Mouse (Mus musculus) spleen, adult 2 months (tissue): ENCODE measurements around the gene Cyp2c37. TPM values are rescaled to one million over a fixed set of nuclear protein-coding genes. Genes with fewer than 3 reads are reported as not detected.
"Not testable (repeated sequence)": the region's sequence is repeated elsewhere in the genome, so short reads cannot be mapped to it uniquely, and the experiment has no call there.

ENCODE experiments used
- DNase-seq, 2 experiments: peaks; one replicate each; pipeline versions ENCODE4 v3.0.0 to v3.0.0-alpha.2; 2012 to 2021; ENCODE audit warnings: low spot score in 2 of 2, low read depth in 1 of 2
- H3K27ac ChIP-seq: fragments of 200-500 bp; 2 replicates; pipeline ENCODE4 v1.5.1; 2012; ENCODE audit warnings: low read length, inconsistent platforms; ENCODE audit not compliant: insufficient read depth
- H3K27me3 ChIP-seq: fragments of 200-500 bp; 2 replicates; pipeline ENCODE4 v1.6.1; 2012; ENCODE audit warnings: mild to moderate bottlenecking, moderate library complexity, low read length, inconsistent platforms; ENCODE audit not compliant: control insufficient read depth, insufficient read depth
- H3K36me3 ChIP-seq: fragments of 200-500 bp; 2 replicates; pipeline ENCODE4 v1.6.1; 2012; ENCODE audit warnings: mild to moderate bottlenecking, low read length, inconsistent platforms; ENCODE audit not compliant: control insufficient read depth, insufficient read depth
- H3K4me1 ChIP-seq: fragments of 200-500 bp; 2 replicates; pipeline ENCODE4 v1.6.1; 2011; ENCODE audit warnings: inconsistent platforms; ENCODE audit not compliant: control insufficient read depth, insufficient read depth, insufficient read length
- H3K4me3 ChIP-seq: fragments of 200-500 bp; 2 replicates; pipeline ENCODE4 v1.5.1; 2011; ENCODE audit warnings: mild to moderate bottlenecking, inconsistent platforms; ENCODE audit not compliant: insufficient read depth, insufficient read length; ENCODE audit errors: extremely low read depth
- CTCF ChIP-seq: fragments of 200-500 bp; IDR thresholded peaks from 2 replicates; pipeline ENCODE4 v1.5.1; 2011; ENCODE audit warnings: mild to moderate bottlenecking, inconsistent platforms; ENCODE audit not compliant: insufficient read depth, insufficient read length, insufficient replicate concordance; ENCODE audit errors: extremely low read depth
- POLR2A ChIP-seq: fragments of 200-500 bp; IDR thresholded peaks from 2 replicates; pipeline ENCODE4 v1.6.1; 2011; ENCODE audit warnings: low read depth, low read length, inconsistent platforms
- whole genome bisulfite sequencing: fragments of 180-500 bp; shearing (Covaris S2); methylation state at CpG from one replicate; pipeline ENCODE4 v1.1.7; 2018; 5-methylcytosine and 5-hydroxymethylcytosine counted together
- polyA plus RNA-seq: library from polyadenylated mRNA; depleted of rRNA; stranded (reverse); fragments of >200 nt; gene quantifications from 2 replicates; pipeline ENCODE4 v1.2.3, GENCODE M21; 2012; rRNA removed

Cyp2c37 gene
- polyA plus RNA-seq = 0.04 TPM in 1 of 2 replicates, not detected in the other

DNA sequence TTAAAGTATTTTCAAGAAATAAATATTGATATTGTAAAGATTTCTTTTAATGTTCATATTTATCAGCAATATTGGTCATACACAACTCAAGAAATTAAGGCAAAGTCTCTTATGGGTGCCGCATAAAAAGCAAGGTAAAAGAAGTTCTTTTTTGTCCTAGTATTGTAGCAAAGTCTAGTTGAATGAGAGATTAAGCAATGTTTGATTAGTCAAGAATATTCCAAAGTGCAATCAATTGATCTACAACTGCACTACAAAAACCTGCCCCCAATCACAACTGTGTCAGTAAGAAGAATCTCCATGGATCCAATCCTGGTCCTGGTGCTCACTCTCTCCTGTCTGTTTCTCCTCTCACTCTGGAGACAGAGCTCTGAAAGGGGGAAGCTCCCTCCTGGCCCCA is at the start of gene Cyp2c37:
Gene Cyp2c37 (plus strand): TSS at position 285 of the 400 bp plus-strand sequence.
- not testable (repeated sequence) for DNase-seq, H3K36me3 ChIP-seq, H3K27ac ChIP-seq, H3K4me1 ChIP-seq, H3K4me3 ChIP-seq, H3K27me3 ChIP-seq
- 94% methylated on average over 1 of the region's 1 CpGs for WGBS

DNA sequence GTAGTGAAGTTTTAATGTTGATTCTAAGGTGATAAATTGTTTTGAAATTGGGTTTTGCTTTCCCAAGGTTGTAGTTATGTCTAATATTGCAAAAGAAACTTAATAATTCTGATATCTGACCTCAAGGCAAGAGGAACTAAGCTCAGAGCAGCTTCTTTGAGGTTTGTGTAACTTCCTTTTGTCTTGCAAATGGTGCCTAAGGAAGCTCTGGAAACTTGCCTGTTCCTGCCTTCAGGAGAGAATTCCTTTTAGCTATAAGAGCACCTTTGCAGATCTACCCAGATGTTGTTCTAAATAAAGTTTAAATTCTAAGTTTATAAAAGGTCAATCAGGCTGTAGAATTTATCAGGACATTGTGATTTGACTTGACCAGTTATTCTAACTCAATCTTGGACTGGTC is 31.4 kb upstream of the Cyp2c37 start:
- H3K36me3 ChIP-seq, H3K4me1 ChIP-seq, DNase-seq, H3K27ac ChIP-seq, H3K4me3 ChIP-seq, H3K27me3 ChIP-seq: not testable (repeated sequence)

DNA sequence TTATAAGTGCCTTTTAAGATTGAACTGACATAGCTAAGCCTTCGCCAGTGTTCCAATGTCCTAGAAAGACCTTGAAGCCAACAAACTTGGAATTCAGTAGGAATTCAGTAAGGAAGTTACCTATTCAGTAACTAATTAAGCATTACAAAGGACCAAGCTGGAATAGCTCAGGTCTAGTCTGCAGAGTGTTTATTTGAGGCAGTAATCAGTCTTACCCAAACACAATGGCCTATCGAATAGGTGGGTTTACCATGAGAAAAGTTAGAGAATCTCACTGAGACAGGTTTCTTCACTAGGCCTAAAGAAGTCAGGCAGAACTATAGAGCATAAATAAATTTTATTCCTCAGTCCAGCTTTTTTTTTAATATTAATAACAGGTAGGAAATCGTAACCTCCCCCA is 21.1 kb upstream of the Cyp2c37 start:
- not testable (repeated sequence) for H3K27ac ChIP-seq, DNase-seq, H3K4me1 ChIP-seq, H3K27me3 ChIP-seq, H3K4me3 ChIP-seq, H3K36me3 ChIP-seq
- 82% methylated on average over 3 of the region's 3 CpGs for WGBS

- no peak for DNase-seq
- Histone ChIP-seq H3K4me3 (no peak overlapping the region), H3K36me3 (no peaks in the 10 kb centered on the region), H3K4me1 (no peaks in the 10 kb centered on the region), H3K27me3 (no peaks in the 10 kb centered on the region), H3K27ac (no peak overlapping the region)
- 68% methylated on average over 2 of the region's 2 CpGs for WGBS
- TF ChIP-seq POLR2A = no peak
- no peak for TF ChIP-seq CTCF
Observed at GRCm38 (mm10) chr19:39989471-39989870, 2.8 kb upstream of the Cyp2c37 start.

Other genes starting within 250 kb of the Cyp2c37 start
- not detected in 2 replicates for gene Cyp2c40, start 179.6 kb upstream of the Cyp2c37 start, polyA plus RNA-seq
- gene Cyp2c69, start 105.6 kb upstream of the Cyp2c37 start, polyA plus RNA-seq = 0.06 TPM in 1 of 2 replicates, not detected in the other
- gene Cyp2c54, start 81.4 kb downstream of the Cyp2c37 start, polyA plus RNA-seq = not detected in 2 replicates
- gene Cyp2c50, start 97.3 kb downstream of the Cyp2c37 start, polyA plus RNA-seq = not detected in 2 replicates
- not detected in 2 replicates for gene Cyp2c70, start 194.9 kb downstream of the Cyp2c37 start, polyA plus RNA-seq